Mouse (Mus musculus): ENCODE results near the gene Insl3. TPM values are rescaled to one million over a fixed set of nuclear protein-coding genes. Genes with fewer than 3 reads are reported as not detected.
"Not testable (repeated sequence)": the region's sequence is repeated elsewhere in the genome, so short reads cannot be mapped to it uniquely, and the experiment has no call there.

Gene Insl3
- polyA plus RNA-seq, 1 experiment from 2014 or later: not detected

DNA sequence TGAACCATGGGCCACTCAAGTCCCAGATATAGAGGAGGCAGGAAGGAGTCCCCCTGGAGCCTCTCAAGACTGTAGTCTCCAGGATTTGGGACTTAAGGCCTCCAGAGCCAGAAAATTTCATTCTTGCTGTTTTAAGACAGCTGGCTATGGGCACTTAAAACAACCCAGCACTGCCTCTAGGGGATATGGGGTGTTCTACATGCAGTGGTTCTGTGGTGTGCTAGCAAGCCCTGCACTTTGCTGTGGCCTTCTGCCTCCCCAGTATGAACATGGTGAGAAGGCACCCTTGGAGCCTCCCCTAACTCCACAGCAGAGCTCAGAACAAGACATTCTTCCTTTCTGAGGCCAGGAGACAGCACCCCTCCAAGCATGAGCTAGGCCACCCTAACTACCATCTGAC lies 49.3 kb downstream of the Insl3 start:
- not testable (repeated sequence) for H3K4me2 ChIP-seq (replicated peaks); H3K36me3 ChIP-seq; H3K9me3 ChIP-seq; H3K27me3 ChIP-seq; H3K4me3 ChIP-seq; H3K27ac ChIP-seq (replicated peaks); H3K9ac ChIP-seq (replicated peaks); ATAC-seq (replicated peaks); H3K4me1 ChIP-seq

Other genes with a start within 250 kb of the Insl3 start
- 139 and 140 TPM in 2 replicates for gene Abhd8, start 225.6 kb upstream of the Insl3 start, polyA plus RNA-seq (2015; fragmentation: Nextera tagmentation; extraction: Ambion mirVana)
- 189 and 199 TPM in 2 replicates for gene Mrpl34, start 224.3 kb upstream of the Insl3 start, polyA plus RNA-seq (2015; fragmentation: Nextera tagmentation; extraction: Ambion mirVana)
- 222 and 240 TPM in 2 replicates for gene Dda1, start 220.0 kb upstream of the Insl3 start, polyA plus RNA-seq (2015; fragmentation: Nextera tagmentation; extraction: Ambion mirVana)
- gene Ano8, start 203.3 kb upstream of the Insl3 start, polyA plus RNA-seq (2015; fragmentation: Nextera tagmentation; extraction: Ambion mirVana): 9.4 and 9.8 TPM in 2 replicates
- gene Gtpbp3, start 201.1 kb upstream of the Insl3 start, polyA plus RNA-seq (2015; fragmentation: Nextera tagmentation; extraction: Ambion mirVana): 12.2 and 13.7 TPM in 2 replicates
- gene Plvap, start 177.5 kb upstream of the Insl3 start, polyA plus RNA-seq (2015; fragmentation: Nextera tagmentation; extraction: Ambion mirVana): 5.4 and 6.0 TPM in 2 replicates
- 0.11 TPM in 1 of 2 replicates, not detected in the other for gene Ccdc194, start 163.5 kb upstream of the Insl3 start, polyA plus RNA-seq (2015; fragmentation: Nextera tagmentation; extraction: Ambion mirVana)
- gene Bst2, start 151.8 kb upstream of the Insl3 start, polyA plus RNA-seq (2015; fragmentation: Nextera tagmentation; extraction: Ambion mirVana): 8.5 and 8.8 TPM in 2 replicates
- 56.9 and 61.7 TPM in 2 replicates for gene Mvb12a, start 146.3 kb upstream of the Insl3 start, polyA plus RNA-seq (2015; fragmentation: Nextera tagmentation; extraction: Ambion mirVana)
- gene Tmem221, start 130.3 kb upstream of the Insl3 start, polyA plus RNA-seq (2015; fragmentation: Nextera tagmentation; extraction: Ambion mirVana): 0.11 and 0.20 TPM in 2 replicates
- not detected in 2 replicates for gene Nxnl1, start 122.6 kb upstream of the Insl3 start, polyA plus RNA-seq (2015; fragmentation: Nextera tagmentation; extraction: Ambion mirVana)
- 68.5 and 71.8 TPM in 2 replicates for gene Slc27a1, start 120.3 kb upstream of the Insl3 start, polyA plus RNA-seq (2015; fragmentation: Nextera tagmentation; extraction: Ambion mirVana)
- gene Pgls, start 97.0 kb upstream of the Insl3 start, polyA plus RNA-seq (2015; fragmentation: Nextera tagmentation; extraction: Ambion mirVana): 191 TPM in 2 replicates
- 4.9 and 5.5 TPM in 2 replicates for gene Fam129c, start 91.6 kb upstream of the Insl3 start, polyA plus RNA-seq (2015; fragmentation: Nextera tagmentation; extraction: Ambion mirVana)
- 54.3 and 56.2 TPM in 2 replicates for gene Colgalt1, start 78.2 kb upstream of the Insl3 start, polyA plus RNA-seq (2015; fragmentation: Nextera tagmentation; extraction: Ambion mirVana)
- gene Unc13a, start 17.5 kb upstream of the Insl3 start, polyA plus RNA-seq (2015; fragmentation: Nextera tagmentation; extraction: Ambion mirVana): 23.3 and 23.6 TPM in 2 replicates
- 2.9 and 3.3 TPM in 2 replicates for gene Jak3, start 12.9 kb upstream of the Insl3 start, polyA plus RNA-seq (2015; fragmentation: Nextera tagmentation; extraction: Ambion mirVana)
- 0.42 and 0.46 TPM in 2 replicates for gene B3gnt3, start 12.6 kb downstream of the Insl3 start, polyA plus RNA-seq (2015; fragmentation: Nextera tagmentation; extraction: Ambion mirVana)
- gene Fcho1, start 36.5 kb downstream of the Insl3 start, polyA plus RNA-seq (2015; fragmentation: Nextera tagmentation; extraction: Ambion mirVana): 70.9 and 71.7 TPM in 2 replicates
- gene Zfp709, start 192.8 kb downstream of the Insl3 start, polyA plus RNA-seq (2015; fragmentation: Nextera tagmentation; extraction: Ambion mirVana): 8.3 and 8.5 TPM in 2 replicates
- gene Zfp882, start 219.4 kb downstream of the Insl3 start, polyA plus RNA-seq (2015; fragmentation: Nextera tagmentation; extraction: Ambion mirVana): 16.4 and 17.8 TPM in 2 replicates
- gene Zfp617, start 219.4 kb downstream of the Insl3 start, polyA plus RNA-seq (2015; fragmentation: Nextera tagmentation; extraction: Ambion mirVana): 31.7 and 32.5 TPM in 2 replicates